Mouse (Mus musculus) heart, adult 11 months (tissue): Measurements from ENCODE around the gene Taar1.

Experiments used
- DNase-seq: peaks from one replicate; pipeline ENCODE4 v3.0.0; 2022

The Taar1 gene

DNA sequence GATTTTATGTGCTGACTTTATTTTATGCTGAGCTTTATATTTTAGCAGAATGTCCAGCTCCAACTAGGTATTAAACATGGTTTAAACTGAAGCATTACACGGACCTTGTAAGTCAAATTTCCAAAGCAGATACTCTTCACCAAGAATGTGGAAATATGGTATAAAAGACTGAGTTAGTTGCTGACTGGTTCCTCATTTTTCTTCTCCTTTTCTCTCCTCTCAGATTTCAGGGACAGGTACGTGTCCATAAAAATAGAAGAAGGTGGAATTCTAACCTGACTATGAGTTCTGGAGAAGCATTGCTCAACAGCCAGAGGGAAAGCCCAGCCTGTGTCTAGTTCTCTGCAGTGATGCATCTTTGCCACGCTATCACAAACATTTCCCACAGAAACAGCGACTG lies at the start of gene Taar1:
Taar1 (plus strand) TSS at position 301 of the 400 bp plus-strand sequence.
- no peak for DNase-seq

- DNase-seq = peak; percentile 61
Measured at GRCm38 (mm10) chr10:23880695-23881094, 39.5 kb upstream of the Taar1 start.

DNA sequence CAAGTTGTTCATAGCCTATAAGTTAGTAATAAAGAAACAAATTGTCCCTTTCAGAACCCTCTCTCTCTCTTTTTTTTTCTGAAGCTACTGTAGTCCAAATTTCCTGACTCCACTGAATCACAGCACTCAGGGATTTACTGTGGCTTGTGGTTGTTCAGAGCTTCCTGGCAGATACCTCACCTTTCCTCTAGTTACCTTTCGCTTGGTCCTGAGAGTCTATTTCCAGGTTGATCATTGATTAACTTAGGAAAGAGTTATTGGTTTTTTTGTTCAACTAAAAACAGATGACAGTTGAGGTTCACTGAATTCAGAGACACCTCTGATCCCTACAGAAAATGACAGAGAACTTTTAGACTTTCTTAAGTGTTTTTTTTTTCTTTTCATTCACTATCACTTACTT lies 35.2 kb upstream of the Taar1 start:
- DNase-seq = no peak

DNA sequence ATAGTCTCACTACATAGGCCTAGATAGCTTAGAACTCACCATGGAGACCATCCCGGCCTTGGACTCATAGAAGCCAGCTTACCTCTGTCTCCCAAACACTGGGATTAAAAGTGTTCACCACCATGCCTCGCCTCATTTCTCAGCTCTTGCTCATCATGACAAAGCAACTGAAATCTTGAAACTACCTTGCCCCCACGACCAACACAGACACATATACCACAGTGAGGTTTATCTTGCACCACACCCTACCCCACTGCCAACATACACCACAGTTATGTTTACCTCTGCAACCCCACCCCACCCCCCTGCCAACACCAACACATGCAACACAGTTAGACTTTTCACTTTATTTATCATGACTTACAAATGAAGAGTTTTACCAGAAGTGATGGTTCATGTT lies 34.1 kb upstream of the Taar1 start:
- DNase-seq = peak; percentile 22

- no peak for DNase-seq
Measured at GRCm38 (mm10) chr10:23892987-23893386, 27.2 kb upstream of the Taar1 start.

DNA sequence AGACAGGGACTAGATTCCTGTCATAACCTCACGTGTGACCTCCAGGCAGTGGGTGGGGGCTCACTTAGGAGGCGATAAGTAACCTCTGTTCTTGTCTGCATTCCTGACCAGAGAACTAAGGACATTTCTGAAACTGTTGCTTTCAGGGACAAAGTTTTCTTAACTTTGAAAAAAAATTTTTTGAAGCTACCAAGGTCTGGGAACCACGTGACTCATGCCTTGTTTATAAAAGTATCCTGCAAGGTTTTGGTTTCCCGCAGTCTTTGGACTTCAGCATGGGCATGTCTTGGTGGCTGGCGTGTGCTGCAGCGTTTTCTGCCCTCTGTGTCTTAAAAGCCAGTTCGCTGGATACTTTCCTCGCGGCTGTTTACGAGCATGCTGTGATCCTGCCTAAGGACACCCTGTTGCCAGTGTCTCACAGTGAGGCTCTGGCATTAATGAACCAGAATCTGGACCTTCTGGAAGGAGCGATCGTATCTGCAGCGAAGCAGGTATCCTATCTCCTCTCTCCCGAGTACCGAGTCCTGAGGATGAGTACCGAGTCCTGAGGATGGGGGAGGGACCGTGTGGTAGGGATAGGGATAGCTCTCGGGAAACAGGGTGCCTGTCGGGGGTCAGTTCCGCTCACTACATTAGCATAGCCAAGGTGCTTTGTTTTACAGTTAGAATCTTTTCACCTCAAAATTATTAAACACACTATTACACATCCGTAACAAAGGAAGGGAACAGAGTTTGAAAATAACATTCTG lies 25.4 kb upstream of the Taar1 start, which contains the start of gene Vnn1:
Vnn1 (plus strand) TSS at position 88 of the 749 bp plus-strand sequence.
- no peak for DNase-seq

DNA sequence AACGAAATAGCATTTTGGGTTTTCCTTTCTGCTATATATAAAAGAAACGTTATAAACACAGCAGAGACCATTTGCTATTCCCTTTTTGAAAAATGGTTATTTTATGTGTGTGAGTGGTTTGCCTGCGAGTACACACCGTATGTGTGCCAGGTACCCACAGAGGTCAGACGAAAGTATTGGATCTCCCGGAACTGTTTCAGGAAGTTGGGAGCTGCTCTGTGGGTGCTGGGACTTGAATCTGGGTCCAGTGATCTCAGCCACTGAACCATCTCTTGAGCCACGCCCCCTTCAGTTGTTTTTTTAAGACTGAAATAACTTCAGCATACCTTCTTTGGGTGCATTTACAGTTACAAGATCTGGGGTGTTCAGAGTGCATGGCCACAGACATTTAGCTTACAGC lies 24.8 kb upstream of the Taar1 start:
- DNase-seq = no peak

GRCm38 (mm10) chr10:23901119-23901518 lies 19.0 kb upstream of the Taar1 start:
- DNase-seq = no peak

DNA sequence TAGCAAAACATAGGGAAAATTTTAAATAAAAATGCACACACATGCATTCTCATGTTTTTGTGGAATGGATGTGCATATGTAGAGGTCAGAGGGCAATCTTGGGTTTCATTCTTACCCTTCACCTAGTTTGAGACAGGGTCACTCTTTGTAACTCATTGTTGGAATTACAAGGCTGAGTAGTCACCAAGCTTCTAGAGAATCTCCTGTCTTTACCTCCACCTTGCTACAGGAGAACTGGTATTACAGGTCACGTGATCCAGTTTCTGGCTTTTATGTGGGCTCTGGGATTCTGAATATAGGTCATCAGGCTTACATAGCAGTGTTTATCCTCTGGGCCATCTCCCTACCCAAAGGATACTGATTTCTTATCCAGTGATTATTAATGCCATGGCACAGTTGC lies 14.5 kb upstream of the Taar1 start:
- no peak for DNase-seq

DNA sequence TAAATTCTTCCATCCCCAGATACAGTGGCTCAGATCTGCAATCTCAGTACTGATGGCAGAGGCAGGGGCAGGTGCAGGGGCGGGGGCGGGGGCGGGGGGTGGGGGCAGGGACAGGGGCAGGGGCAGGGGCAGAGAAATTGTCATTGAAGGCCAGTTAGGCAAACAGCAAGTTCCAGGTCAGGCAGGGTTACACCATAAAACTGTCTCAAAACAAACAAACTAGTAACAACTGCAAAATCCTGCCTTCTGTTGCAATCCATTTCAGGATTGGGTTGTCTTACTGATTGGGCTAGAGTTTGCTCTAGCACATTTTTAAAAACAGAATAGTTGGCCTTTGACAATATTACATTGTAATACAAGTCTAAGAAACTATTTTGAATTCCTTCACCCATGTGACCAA lies 2.3 kb downstream of the Taar1 start:
- DNase-seq = no peak

- DNase-seq = no peak
Measured at GRCm38 (mm10) chr10:23923941-23924340, 3.8 kb downstream of the Taar1 start.

GRCm38 (mm10) chr10:23937613-23938012 lies 17.5 kb downstream of the Taar1 start:
- DNase-seq = peak; percentile 51

DNA sequence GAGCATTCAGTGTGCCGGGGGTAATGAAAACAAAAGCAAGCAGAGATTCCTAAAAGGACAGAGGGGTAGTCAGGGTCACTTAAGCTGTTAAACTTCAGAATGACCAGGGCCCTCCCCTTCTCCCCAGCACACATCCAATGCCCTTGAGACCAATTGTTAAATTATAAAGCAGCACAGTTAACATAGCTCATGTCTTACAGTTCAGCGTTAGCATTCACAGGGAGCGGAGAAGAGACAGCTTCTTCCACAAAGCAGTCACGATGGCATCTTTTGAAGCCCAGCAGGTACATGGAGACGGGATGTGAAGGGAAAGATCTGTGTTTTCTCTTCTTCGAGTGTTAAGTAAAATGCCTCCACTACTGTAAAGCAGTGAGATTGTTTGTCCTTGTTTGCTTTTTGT lies 18.2 kb downstream of the Taar1 start, which contains the start of gene Taar2:
Taar2 (plus strand) TSS at position 261 of the 400 bp plus-strand sequence.
- no peak for DNase-seq

DNA sequence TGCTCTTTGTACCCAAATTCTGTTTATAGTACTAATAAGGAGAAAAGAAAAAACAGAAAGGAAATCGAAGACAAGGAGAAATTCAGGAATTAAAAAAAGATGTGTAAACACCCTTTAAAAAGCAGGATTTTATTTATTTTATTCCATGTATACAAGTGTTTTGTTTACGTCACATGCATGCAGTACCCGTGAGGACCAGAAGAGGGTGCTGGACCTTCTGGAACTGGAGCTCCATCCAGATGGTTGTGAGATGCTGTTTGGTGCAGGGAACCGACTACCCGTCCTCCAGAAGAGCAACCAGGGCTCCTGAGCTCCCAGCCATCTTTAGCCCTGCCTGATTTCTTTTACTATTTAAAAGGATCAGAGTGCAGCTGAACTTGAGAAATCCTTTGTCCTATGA lies 22.3 kb downstream of the Taar1 start:
- no peak for DNase-seq

DNA sequence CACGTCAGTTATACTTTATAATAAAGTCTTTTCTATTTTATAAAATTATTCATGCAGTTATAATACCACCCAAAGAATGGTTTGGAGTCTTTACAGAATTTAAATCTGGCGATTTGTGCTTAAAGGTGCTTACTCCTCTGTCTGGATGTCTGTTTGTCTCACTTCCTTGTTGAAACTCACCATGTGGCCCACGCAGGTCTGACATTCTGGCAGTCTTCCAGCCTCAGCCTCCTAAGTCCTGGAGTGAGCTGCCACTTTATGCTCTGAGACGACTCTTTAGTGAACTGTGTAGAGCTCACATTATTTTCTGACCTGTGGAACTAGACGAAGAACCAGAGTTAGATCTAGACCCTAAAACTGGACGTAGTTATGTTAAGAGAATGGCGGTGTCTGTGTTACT lies 27.9 kb downstream of the Taar1 start:
- DNase-seq = peak; percentile 43

GRCm38 (mm10) chr10:23949508-23950005 lies 29.4 kb downstream of the Taar1 start, which contains the start of gene Taar3:
Gene Taar3, plus strand, starts transcription at chr10:23949558.
- DNase-seq = peak; percentile 57

- DNase-seq = peak; percentile 30
Measured at GRCm38 (mm10) chr10:23951714-23952113, 31.6 kb downstream of the Taar1 start.

DNA sequence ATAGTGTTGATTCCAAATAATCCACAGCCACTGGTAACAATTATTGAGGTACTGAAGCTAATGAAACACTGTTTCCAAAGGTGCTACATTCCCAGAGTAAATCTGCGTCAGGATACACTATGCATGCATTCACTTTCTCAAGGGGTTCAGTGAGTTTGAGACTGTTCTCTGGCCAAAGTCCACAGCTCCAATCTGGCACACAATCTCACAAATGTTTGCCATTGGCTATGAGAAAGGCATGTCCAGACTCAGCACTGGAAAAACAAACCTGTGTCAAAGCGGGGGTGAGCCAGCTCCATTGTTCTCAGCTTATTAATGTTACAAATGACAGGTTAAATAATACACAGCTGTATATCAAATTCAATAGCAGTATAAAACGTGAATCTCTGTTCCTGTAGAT lies 38.9 kb downstream of the Taar1 start:
- peak; percentile 64 for DNase-seq

- peak; percentile 68 for DNase-seq
Measured at GRCm38 (mm10) chr10:23960444-23960915, 40.3 kb downstream of the Taar1 start, which contains the start of gene Taar4. Gene Taar4, plus strand, starts transcription at chr10:23960494.

GRCm38 (mm10) chr10:23963444-23963843 lies 43.3 kb downstream of the Taar1 start:
- peak; percentile 51 for DNase-seq

GRCm38 (mm10) chr10:23964921-23965610 lies 44.9 kb downstream of the Taar1 start:
- DNase-seq = peak; percentile 28

- peak; percentile 72 for DNase-seq
Measured at GRCm38 (mm10) chr10:23970656-23971165, 50.6 kb downstream of the Taar1 start, which contains the start of gene Taar5. Gene Taar5, plus strand, starts transcription at chr10:23970706.
